Mouse (Mus musculus) effector memory CD4-positive, alpha-beta T cell, adult 5 months (primary cell): ENCODE measurements around the gene Olfr1196. TPM values are rescaled to one million over a fixed set of nuclear protein-coding genes. Genes with fewer than 3 reads are reported as not detected.

Experiments
- polyA plus RNA-seq: library from polyadenylated mRNA; unstranded; fragments of 100-300 nt; shearing (Covaris generic); gene quantifications from one replicate; pipeline ENCODE4 v1.2.1, GENCODE M21; 2017

Gene Olfr1196
- not detected for polyA plus RNA-seq

GRCm38 (mm10) chr2:88704497-88704896 is at the start of gene Olfr1196:
Gene Olfr1196 (minus strand): TSS chr2:88704597.

GRCm38 (mm10) chr2:88751270-88751669 is 46.9 kb upstream of the Olfr1196 start, which contains the start of gene Olfr1198:
Gene Olfr1198 (minus strand): TSS chr2:88751370.

GRCm38 (mm10) chr2:88732266-88732665 is 27.9 kb upstream of the Olfr1196 start, which contains the start of gene Olfr1197:
Gene Olfr1197 (minus strand): TSS chr2:88732366.

GRCm38 (mm10) chr2:88689087-88689486 is 15.3 kb downstream of the Olfr1196 start, which contains the start of gene Olfr1195:
Gene Olfr1195 (minus strand): TSS chr2:88689187.

GRCm38 (mm10) chr2:88675328-88675727 is 29.1 kb downstream of the Olfr1196 start, which contains the start of gene Olfr1193:
Gene Olfr1193 (plus strand): TSS chr2:88675628.

GRCm38 (mm10) chr2:88648209-88648608 is 56.2 kb downstream of the Olfr1196 start, which contains the start of gene Olfr1192-ps1:
Gene Olfr1192-ps1 (plus strand): TSS chr2:88648509.

Other genes with a start within 250 kb of the Olfr1196 start
- not detected for gene Olfr1183, start 249.7 kb downstream of the Olfr1196 start, polyA plus RNA-seq
- 0.37 TPM for gene Olfr1184, start 221.0 kb downstream of the Olfr1196 start, polyA plus RNA-seq
- gene Olfr1185-ps1, start 211.3 kb downstream of the Olfr1196 start, polyA plus RNA-seq = not detected
- not detected for gene Olfr1186, start 186.0 kb downstream of the Olfr1196 start, polyA plus RNA-seq
- gene Olfr1188, start 147.7 kb downstream of the Olfr1196 start, polyA plus RNA-seq = not detected
- gene Olfr1189, start 118.1 kb downstream of the Olfr1196 start, polyA plus RNA-seq = not detected
- gene Olfr1191-ps1, start 64.1 kb downstream of the Olfr1196 start, polyA plus RNA-seq = not detected
- gene Olfr1192-ps1, start 56.1 kb downstream of the Olfr1196 start, polyA plus RNA-seq = 0.12 TPM
- not detected for gene Olfr1193, start 29.0 kb downstream of the Olfr1196 start, polyA plus RNA-seq
- gene Olfr1195, start 15.4 kb downstream of the Olfr1196 start, polyA plus RNA-seq = not detected
- gene Olfr1197, start 27.8 kb upstream of the Olfr1196 start, polyA plus RNA-seq = not detected
- gene Olfr1198, start 46.8 kb upstream of the Olfr1196 start, polyA plus RNA-seq = not detected
- not detected for gene Olfr1199, start 55.9 kb upstream of the Olfr1196 start, polyA plus RNA-seq
- not detected for gene Olfr1200, start 65.9 kb upstream of the Olfr1196 start, polyA plus RNA-seq
- gene Olfr1201, start 88.4 kb upstream of the Olfr1196 start, polyA plus RNA-seq = not detected
- 0.19 TPM for gene Olfr1202, start 109.9 kb upstream of the Olfr1196 start, polyA plus RNA-seq
- gene Olfr1205, start 125.1 kb upstream of the Olfr1196 start, polyA plus RNA-seq = not detected
- not detected for gene Olfr1204, start 144.7 kb upstream of the Olfr1196 start, polyA plus RNA-seq
- gene Olfr1206, start 158.6 kb upstream of the Olfr1196 start, polyA plus RNA-seq = 0.24 TPM
- gene Olfr1208, start 197.7 kb upstream of the Olfr1196 start, polyA plus RNA-seq = not detected
- not detected for gene Olfr1209, start 210.6 kb upstream of the Olfr1196 start, polyA plus RNA-seq
- gene Olfr1211, start 233.5 kb upstream of the Olfr1196 start, polyA plus RNA-seq = not detected
- gene Olfr1212, start 249.4 kb upstream of the Olfr1196 start, polyA plus RNA-seq = not detected